9 mouse cellular contexts compared by ENCODE assay signal in the genomic region with DNA sequence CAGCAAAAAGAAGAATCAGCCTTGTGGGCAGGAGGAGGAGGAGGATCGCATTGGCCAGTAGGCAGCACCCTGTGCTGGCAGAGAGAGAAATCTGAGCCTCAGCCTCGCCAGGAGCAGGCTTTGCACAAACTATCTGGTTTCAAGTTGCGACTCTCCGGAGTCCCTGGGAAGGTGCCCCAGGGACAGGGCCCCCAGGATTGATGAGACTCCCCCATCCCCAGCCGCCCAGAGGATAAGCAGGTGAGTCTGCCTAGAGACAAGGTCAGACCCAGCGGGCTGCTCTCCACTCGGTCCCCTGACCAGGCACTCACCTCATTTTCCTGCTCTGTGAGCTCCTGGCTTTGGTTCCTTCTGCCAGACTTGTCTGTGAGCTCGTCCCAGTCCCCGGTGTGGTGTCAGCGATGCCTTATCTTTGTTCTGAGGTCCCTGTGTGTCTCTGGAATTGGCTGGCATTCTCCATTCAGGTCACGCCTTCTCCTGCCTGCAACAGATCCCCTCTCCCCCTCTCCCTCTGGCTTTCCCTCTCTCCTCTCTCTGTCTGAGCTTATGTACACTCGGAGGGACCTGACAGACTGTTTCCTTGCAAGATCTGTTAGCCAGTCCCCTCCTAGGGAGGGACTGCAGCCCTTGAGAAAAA. TPM values are rescaled to one million over a fixed set of nuclear protein-coding genes. Genes with fewer than 3 reads are reported as not detected.
DNase-seq lines count a peak whose midpoint lies in the region; ATAC-seq and TF ChIP-seq lines count a peak whose summit lies in the region.
"Had no signal": no experiment of that assay in that cellular context is flagged by ENCODE, and none has a peak within 500 bp of the region (broad histone marks: within the 10 kb centered on the region; RNA-seq: fewer than 3 reads in every experiment).

A gene (plus strand): TSS at position 57 of the 637 bp plus-strand sequence.
A gene (minus strand): TSS at position 581 of the 637 bp plus-strand sequence.

- TF ChIP-seq CTCF in ES-Bruce4 (IDR thresholded peaks at IDR 0.05; ENCODE audit: low read depth, low read length), result no peak

- TF ChIP-seq POLR2A in ES-Bruce4 (IDR thresholded peaks at IDR 0.05; ENCODE audit: insufficient read depth, low read length), result no peak

- no peak for DNase-seq in cerebellum, adult 11-12 months
- peak; percentile 28 to 44 for DNase-seq in heart, postnatal 14 days
- DNase-seq in retina, postnatal 1 day, result peak; percentile 61
- DNase-seq in spleen, postnatal 4 days (ENCODE audit: low spot score in 2 of 2), result no peak

- ATAC-seq in cerebellum, adult (ENCODE audit: insufficient number of reproducible peaks, low FRiP score, low TSS enrichment), result 0 out of 2 replicates have a peak, but pooled peaks have one; percentile 27
- ATAC-seq in embryonic facial prominence, embryonic 13.5 days (ENCODE audit: insufficient number of reproducible peaks, insufficient read depth, low FRiP score, low TSS enrichment, low read depth), result no peak
- no peak for ATAC-seq in limb, embryonic 15.5 days (ENCODE audit: insufficient number of reproducible peaks, low FRiP score, low TSS enrichment, low read depth)

- 0 out of 2 replicates have a peak within 1 kb of the TSS, but pooled peaks have one; percentile 14 for H3K4me3 ChIP-seq in ES-Bruce4 (ENCODE audit: low read depth, low read length)
- peak within 1 kb of the TSS; percentile 35 for H3K4me3 ChIP-seq in embryonic facial prominence, embryonic 13.5 days
- peak within 1 kb of the TSS; percentile 25 for H3K4me3 ChIP-seq in limb, embryonic 15.5 days

- H3K27me3 ChIP-seq in ES-Bruce4 (ENCODE audit: control insufficient read depth, insufficient read depth, low read length, poor library complexity, severe bottlenecking), result no peaks in the 10 kb centered on the region
- peaks cover 4% of the 10 kb centered on the region; the same call in 1 of the 2 replicates for H3K27me3 ChIP-seq in embryonic facial prominence, embryonic 13.5 days
- no peaks in the 10 kb centered on the region for H3K27me3 ChIP-seq in limb, embryonic 15.5 days

- no peaks in the 10 kb centered on the region for H3K36me3 ChIP-seq in ES-Bruce4 (ENCODE audit: control insufficient read depth, insufficient read depth, low read length, poor library complexity, severe bottlenecking)
- H3K36me3 ChIP-seq in embryonic facial prominence, embryonic 13.5 days, result no peaks in the 10 kb centered on the region
- no peaks in the 10 kb centered on the region for H3K36me3 ChIP-seq in limb, embryonic 15.5 days

- H3K4me1 ChIP-seq in ES-Bruce4 (ENCODE audit: control insufficient read depth, insufficient read depth, low read length), result no peaks in the 10 kb centered on the region
- H3K4me1 ChIP-seq in embryonic facial prominence, embryonic 13.5 days, result peaks cover 72% of the 10 kb centered on the region
- H3K4me1 ChIP-seq in limb, embryonic 15.5 days, result peaks cover 53% of the 10 kb centered on the region

- no peak within 1 kb of the TSS for H3K27ac ChIP-seq in ES-Bruce4 (ENCODE audit: insufficient read depth, low read length)
- H3K27ac ChIP-seq in embryonic facial prominence, embryonic 13.5 days, result peak within 1 kb of the TSS; percentile 69
- H3K27ac ChIP-seq in limb, embryonic 15.5 days, result peak within 1 kb of the TSS; percentile 33

- H3K9ac ChIP-seq in ES-Bruce4 (ENCODE audit: low read depth, poor library complexity, severe bottlenecking), result no peak within 1 kb of the TSS
- peak within 1 kb of the TSS; percentile 63 for H3K9ac ChIP-seq in embryonic facial prominence, embryonic 13.5 days
- H3K9ac ChIP-seq in limb, embryonic 15.5 days, result 0 out of 2 replicates have a peak within 1 kb of the TSS, but pooled peaks have one; percentile 5

- peak within 1 kb of the TSS; percentile 63 for H3K4me2 ChIP-seq in embryonic facial prominence, embryonic 13.5 days
- H3K4me2 ChIP-seq in limb, embryonic 15.5 days, result peak within 1 kb of the TSS; percentile 41

- under 1% methylated on average over 12 of the region's 12 CpGs for WGBS in embryonic facial prominence, embryonic 13.5 days
- WGBS in limb, embryonic 15.5 days, result 1% methylated on average over 12 of the region's 12 CpGs

- TF ChIP-seq EP300 in ES-Bruce4 (IDR thresholded peaks at IDR 0.05; ENCODE audit: insufficient read depth, low read depth, low read length), result no peak

- intact Hi-C loops in heart, postnatal 14 days (cut with DNase I), result no loop called here

- H3K9me3 ChIP-seq in ES-Bruce4 (replicated peaks; ENCODE audit: control insufficient read depth, insufficient read depth, low read length, poor library complexity, severe bottlenecking), result no peaks in the 10 kb centered on the region
- no peaks in the 10 kb centered on the region for H3K9me3 ChIP-seq in embryonic facial prominence, embryonic 13.5 days
- H3K9me3 ChIP-seq in limb, embryonic 15.5 days, result no peaks in the 10 kb centered on the region

RNA-seq across cellular contexts. Expression of the first gene that starts in this region (rescaled TPM):
- 2.1 and 4.0 TPM in 2 replicates for polyA plus RNA-seq in ES-Bruce4 (2011; ENCODE audit: insufficient read depth, insufficient read length, low read depth, missing spikeins)
- 4.8 and 6.1 TPM in 2 replicates for polyA plus RNA-seq in embryonic facial prominence, embryonic 13.5 days (2015; fragmentation: Nextera tagmentation; extraction: Ambion mirVana)
- total RNA-seq in heart, postnatal 14 days (2021), result 1 to 10 TPM; 2.4 to 3.0 TPM
- polyA plus RNA-seq in limb, embryonic 15.5 days (2015; fragmentation: Nextera tagmentation; extraction: Ambion mirVana), result 7.1 and 7.3 TPM in 2 replicates

RNA-seq across cellular contexts. Expression of the second gene that starts in this region (rescaled TPM):
- 2.5 TPM in 2 replicates for polyA plus RNA-seq in ES-Bruce4 (2011; ENCODE audit: insufficient read depth, insufficient read length, low read depth, missing spikeins)
- 4.8 and 6.0 TPM in 2 replicates for polyA plus RNA-seq in embryonic facial prominence, embryonic 13.5 days (2015; fragmentation: Nextera tagmentation; extraction: Ambion mirVana)
- total RNA-seq in heart, postnatal 14 days (2021), result 10 to 100 TPM; 20.5 to 23.5 TPM
- polyA plus RNA-seq in limb, embryonic 15.5 days (2015; fragmentation: Nextera tagmentation; extraction: Ambion mirVana), result 7.1 and 8.4 TPM in 2 replicates
- total RNA-seq: neutrophil, adult 5-6 weeks had no signal

Comparison
In these comparisons a context has a peak if more than half of its experiments do, and no peak if none do; other contexts are left out.
1. DNase-seq: peak in heart, postnatal 14 days (2 of 2) and retina, postnatal 1 day (single experiment); none in cerebellum, adult 11-12 months (single experiment) and spleen, postnatal 4 days (0 of 2).
2. Peak in every context shown above with its lines, with median percentiles within 50 percentile points of each other: H3K4me3 ChIP-seq.